Mouse (Mus musculus) hindbrain, postnatal 0 days (tissue): Measurements from ENCODE around the gene Zmym3. TPM values are rescaled to one million over a fixed set of nuclear protein-coding genes. Genes with fewer than 3 reads are reported as not detected.

Experiments used
- ATAC-seq: fragments of 200-750 bp; cut with Nextera tagmentation; 2 replicates; pipeline ENCODE4 v1.8.0; 2017; ENCODE audit warnings: mild to moderate bottlenecking, moderate TSS enrichment, moderate library complexity
- DNase-seq: peaks from one replicate; pipeline ENCODE4 v3.0.0-alpha.2; 2015; ENCODE audit warnings: low spot score
- H3K27ac ChIP-seq: fragments of 300-500 bp; sonication (generic); 2 replicates; pipeline ENCODE4 v1.5.1; 2014; ENCODE audit warnings: mild to moderate bottlenecking
- H3K27me3 ChIP-seq: fragments of 300-500 bp; sonication (generic); 2 replicates; pipeline ENCODE4 v1.6.1; 2014; ENCODE audit warnings: low read length, mixed read lengths; ENCODE audit not compliant: insufficient read depth
- H3K36me3 ChIP-seq: fragments of 300-500 bp; sonication (generic); 2 replicates; pipeline ENCODE4 v1.6.1; 2014; ENCODE audit warnings: low read length, mixed read lengths; ENCODE audit not compliant: insufficient read depth
- H3K4me1 ChIP-seq: fragments of 300-500 bp; sonication (generic); 2 replicates; pipeline ENCODE4 v1.6.1; 2014; ENCODE audit warnings: antibody characterized with exemption, low read length, mixed read lengths; ENCODE audit not compliant: insufficient read depth
- H3K4me2 ChIP-seq: fragments of 300-500 bp; sonication (generic); 2 replicates; pipeline ENCODE4 v1.6.1; 2014; ENCODE audit warnings: low read depth, mild to moderate bottlenecking, low read length, moderate library complexity, mixed read lengths
- H3K4me3 ChIP-seq: fragments of 300-500 bp; sonication (generic); 2 replicates; pipeline ENCODE4 v1.5.1; 2014; ENCODE audit warnings: low read length
- H3K9ac ChIP-seq: fragments of 300-500 bp; sonication (generic); replicated peaks from 2 replicates; pipeline ENCODE4 v1.6.1; 2014; ENCODE audit warnings: mild to moderate bottlenecking, low read length, moderate library complexity, mixed read lengths
- H3K9me3 ChIP-seq: fragments of 300-500 bp; sonication (generic); 2 replicates; pipeline ENCODE4 v1.6.1; 2016; ENCODE audit warnings: low read length, mixed read lengths
- CTCF ChIP-seq: IDR thresholded peaks from 2 replicates; pipeline ENCODE4 v1.5.1; 2016; ENCODE audit warnings: antibody characterized with exemption, control low read depth, low read depth
- WGBS: fragments of 180-500 bp; shearing (Covaris S2); extraction: QIAGEN DNeasy Blood & Tissue Kit; methylation state at CpG from one replicate; pipeline ENCODE4 v1.1.7; 2014; 5-methylcytosine and 5-hydroxymethylcytosine counted together
- polyA plus RNA-seq: library from polyadenylated mRNA; unstranded; fragments of >200 nt; fragmentation: Nextera tagmentation; extraction: Ambion mirVana; gene quantifications from 2 replicates; pipeline ENCODE4 v1.2.1, GENCODE M21; 2015
- total RNA-seq: library from RNA; depleted of rRNA; stranded (reverse); fragments of >200 nt; gene quantifications from 2 replicates; pipeline ENCODE4 v1.2.3, GENCODE M21; 2014

Zmym3 gene
- total and polyA plus RNA-seq, 2 experiments from 2014 or later, result 91.9 to 208 TPM

DNA sequence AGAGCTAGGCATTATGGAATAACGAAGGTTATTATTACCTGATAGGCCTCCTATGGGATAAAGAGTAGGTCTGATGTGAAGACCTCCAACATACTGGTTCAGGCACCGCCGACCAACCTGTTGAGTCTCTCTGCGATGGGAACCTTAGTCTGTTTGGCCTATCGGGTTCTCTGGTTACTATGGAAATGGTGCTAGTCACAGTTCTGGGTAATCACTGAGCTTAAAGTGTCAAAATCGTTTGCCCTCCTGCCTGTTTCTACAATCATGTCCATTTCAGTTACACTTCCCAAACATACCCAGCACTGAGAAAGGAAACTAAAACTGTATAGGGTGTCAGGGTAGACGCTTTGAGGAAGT is 8.1 kb upstream of the Zmym3 start:
- Histone ChIP-seq H3K4me2 (peak overlapping the region; percentile 42), H3K9ac (no peak overlapping the region), H3K4me3 (peak overlapping the region; percentile 51), H3K27me3 (no peaks in the 10 kb centered on the region), H3K27ac (peak overlapping the region; percentile 74), H3K9me3 (no peaks in the 10 kb centered on the region), H3K36me3 (no peaks in the 10 kb centered on the region), H3K4me1 (no peaks in the 10 kb centered on the region)
- no peak for TF ChIP-seq CTCF
- DNase-seq (peak; percentile 16), ATAC-seq (0 out of 2 replicates have a peak, but pooled peaks have one; percentile 0)
- 36% methylated on average over 7 of the region's 7 CpGs for WGBS

DNA sequence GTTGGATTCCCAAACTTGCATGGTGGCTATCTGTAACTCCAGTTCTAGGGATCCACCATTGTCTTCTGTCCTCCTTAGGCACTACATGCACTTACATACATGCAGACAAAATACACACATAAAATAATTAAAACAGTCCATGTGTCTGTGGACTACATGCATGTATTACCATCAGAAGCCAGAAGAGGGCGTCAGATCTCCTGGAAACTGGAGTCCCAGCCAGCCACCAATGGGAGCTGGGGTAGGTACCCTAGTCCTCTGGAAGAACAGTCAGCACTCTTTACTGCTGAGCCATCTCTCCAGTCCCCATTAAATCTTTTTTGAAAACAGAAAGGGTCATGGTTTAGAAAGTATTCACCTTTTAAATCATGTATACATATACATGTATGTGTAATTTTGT is 7.1 kb upstream of the Zmym3 start:
- peak; percentile 38 for TF ChIP-seq CTCF

DNA sequence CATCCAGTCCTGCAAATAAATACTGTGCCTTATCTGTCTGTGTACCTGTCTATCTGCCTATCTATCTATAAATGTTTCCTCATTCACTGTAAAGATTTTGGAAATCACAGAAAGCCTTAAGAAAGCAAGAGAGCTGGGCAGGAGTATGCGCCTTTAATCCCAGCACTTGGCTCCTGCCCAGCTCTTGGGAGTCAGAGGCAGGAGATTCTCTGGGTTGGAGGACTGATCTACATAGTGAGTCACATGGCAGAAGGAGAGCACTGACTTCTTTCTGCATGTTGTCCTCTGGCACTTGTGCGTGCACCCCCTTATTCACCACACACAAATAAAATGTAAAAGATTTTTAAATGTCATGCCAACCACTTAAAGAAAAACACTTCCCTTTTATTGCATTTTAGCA is 2.8 kb upstream of the Zmym3 start:
- Histone ChIP-seq H3K27me3 (no peaks in the 10 kb centered on the region), H3K9ac (no peak overlapping the region), H3K4me2 (no peak overlapping the region), H3K9me3 (no peaks in the 10 kb centered on the region), H3K4me1 (no peaks in the 10 kb centered on the region), H3K36me3 (no peaks in the 10 kb centered on the region), H3K4me3 (no peak overlapping the region), H3K27ac (no peak overlapping the region)
- TF ChIP-seq CTCF, result no peak
- DNase-seq (no peak), ATAC-seq (no peak)
- 75% methylated on average over 2 of the region's 2 CpGs for WGBS

More for the DNA sequence above, 7.1 kb upstream of the Zmym3 start:
- H3K4me3 ChIP-seq, result no peak overlapping the region
- no peaks in the 10 kb centered on the region for H3K9me3 ChIP-seq
- no peaks in the 10 kb centered on the region for H3K36me3 ChIP-seq
- H3K27me3 ChIP-seq, result no peaks in the 10 kb centered on the region
- no peak overlapping the region for H3K27ac ChIP-seq
- 11% methylated on average over 1 of the region's 1 CpGs for WGBS
- ATAC-seq, result no peak
- DNase-seq, result peak; percentile 7
- H3K4me2 ChIP-seq, result no peak overlapping the region
- H3K9ac ChIP-seq, result no peak overlapping the region
- H3K4me1 ChIP-seq, result no peaks in the 10 kb centered on the region

GRCm38 (mm10) chrX:101419725-101420699 is 637 bp downstream of the Zmym3 start:
- H3K9me3 ChIP-seq, result no peaks in the 10 kb centered on the region
- TF ChIP-seq CTCF, result no peak
- H3K4me3 ChIP-seq, result peak overlapping the region; percentile 57
- H3K9ac ChIP-seq, result peak overlapping the region; percentile 67
- H3K36me3 ChIP-seq, result no peaks in the 10 kb centered on the region
- ATAC-seq, result peak; percentile 95
- peak overlapping the region; percentile 55 for H3K4me2 ChIP-seq
- H3K27ac ChIP-seq, result peak overlapping the region; percentile 87
- 29% methylated on average over 54 of the region's 54 CpGs for WGBS
- no peaks in the 10 kb centered on the region for H3K4me1 ChIP-seq
- DNase-seq, result peak; percentile 94
- no peaks in the 10 kb centered on the region for H3K27me3 ChIP-seq

DNA sequence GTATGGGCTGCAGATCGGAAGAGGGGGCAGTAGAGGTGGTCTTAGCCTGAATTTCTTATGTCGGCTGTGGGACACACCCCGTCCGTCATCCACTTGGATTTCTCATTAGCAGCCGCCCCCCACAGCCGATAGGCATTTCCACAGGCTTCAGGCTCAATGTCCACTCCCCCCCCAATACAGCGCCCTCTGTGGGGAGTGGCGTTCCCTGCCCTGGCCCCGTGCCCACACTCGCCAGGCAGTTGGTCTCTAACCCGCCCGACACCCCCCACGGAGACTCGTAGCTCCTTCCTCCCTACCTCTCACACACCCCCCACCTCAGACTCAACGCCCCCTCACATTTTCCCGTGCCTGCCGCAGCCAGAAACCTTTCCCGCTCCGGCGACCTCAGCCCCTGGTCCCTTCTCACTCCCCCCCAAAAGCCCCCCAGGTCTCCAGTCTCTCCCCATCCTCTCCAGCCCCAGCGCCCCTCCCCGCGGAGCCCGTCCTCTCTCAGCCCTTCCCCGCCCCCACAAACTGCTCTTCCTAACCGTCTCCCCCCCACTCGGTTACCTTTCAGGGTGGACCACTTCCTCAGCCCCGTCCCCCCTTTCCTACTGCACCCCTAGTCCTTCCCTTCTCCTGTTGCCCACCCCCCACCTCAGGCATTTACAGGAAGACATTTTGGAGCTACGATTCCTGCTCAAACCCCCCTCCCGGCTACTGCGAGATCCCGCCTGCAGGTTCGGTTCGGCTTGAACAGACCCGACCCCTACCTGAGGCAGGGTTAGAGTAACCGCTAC is 1.5 kb downstream of the Zmym3 start:
- H3K9me3 ChIP-seq, result no peaks in the 10 kb centered on the region
- H3K36me3 ChIP-seq, result no peaks in the 10 kb centered on the region
- 39% methylated on average over 33 of the region's 36 CpGs for WGBS
- ATAC-seq (peak; percentile 19; the same call in 1 of the 2 replicates), DNase-seq (peak; percentile 70)
- no peaks in the 10 kb centered on the region for H3K27me3 ChIP-seq
- peak overlapping the region; percentile 67 for H3K9ac ChIP-seq
- peak overlapping the region; percentile 54 for H3K4me2 ChIP-seq
- H3K27ac ChIP-seq, result peak overlapping the region; percentile 87
- peak; percentile 59 for TF ChIP-seq CTCF
- no peaks in the 10 kb centered on the region for H3K4me1 ChIP-seq
- H3K4me3 ChIP-seq, result peak overlapping the region; percentile 57

GRCm38 (mm10) chrX:101396459-101396858 is 24.2 kb downstream of the Zmym3 start:
- Histone ChIP-seq H3K27me3 (no peaks in the 10 kb centered on the region), H3K4me3 (no peak overlapping the region), H3K9ac (no peak overlapping the region), H3K4me2 (no peak overlapping the region), H3K27ac (no peak overlapping the region), H3K4me1 (no peaks in the 10 kb centered on the region), H3K36me3 (no peaks in the 10 kb centered on the region), H3K9me3 (no peaks in the 10 kb centered on the region)
- DNase-seq, result no peak
- no peak for TF ChIP-seq CTCF
- no peak for ATAC-seq
- 32% methylated on average over 11 of the region's 11 CpGs for WGBS
